Mouse (Mus musculus): ENCODE measurements around the gene Camkv. TPM values are rescaled to one million over a fixed set of nuclear protein-coding genes. Genes with fewer than 3 reads are reported as not detected.

Gene Camkv
- polyA plus RNA-seq, 1 experiment: 0.08 TPM

DNA sequence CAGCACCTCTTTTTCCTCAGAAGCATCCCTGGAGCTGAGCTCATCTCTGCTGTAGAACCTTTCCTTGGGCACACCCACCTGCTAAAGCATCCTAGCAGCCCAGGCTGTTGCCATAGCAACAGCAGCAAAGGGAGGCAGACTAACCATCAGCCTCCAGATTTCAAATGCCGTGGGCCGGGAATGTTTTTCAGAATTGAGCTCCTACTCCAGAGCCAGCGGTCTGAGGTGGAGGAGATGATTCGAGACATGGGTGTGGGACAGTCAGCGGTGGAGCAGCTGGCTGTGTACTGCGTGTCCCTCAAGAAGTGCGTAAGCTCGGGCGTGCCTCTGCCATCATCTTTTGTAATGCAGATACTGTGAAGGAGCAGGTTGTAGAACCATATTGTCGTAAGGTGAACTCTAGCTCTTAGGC is 25.9 kb downstream of the Camkv start:
- Histone ChIP-seq H3K4me3 (ENCODE audit: extremely low read depth, insufficient read depth, insufficient read length) (no peak overlapping the region), H3K27ac (ENCODE audit: insufficient read depth, low read length) (no peak overlapping the region), H3K27me3 (ENCODE audit: control insufficient read depth, insufficient read depth, low read length) (no peaks in the 10 kb centered on the region), H3K36me3 (ENCODE audit: control insufficient read depth, insufficient read depth, low read length) (0 out of 2 replicates have a peak, but pooled peaks cover 2% of the 10 kb centered on the region), H3K4me1 (ENCODE audit: control insufficient read depth, insufficient read depth, insufficient read length) (no peaks in the 10 kb centered on the region)
- 92% methylated on average over 10 of the region's 10 CpGs for WGBS
- no peak for DNase-seq (ENCODE audit: low read depth in 1 of 2, low spot score in 2 of 2)
- TF ChIP-seq POLR2A (IDR thresholded peaks at IDR 0.05; ENCODE audit: low read depth, low read length): no peak
- TF ChIP-seq CTCF (IDR thresholded peaks at IDR 0.05; ENCODE audit: extremely low read depth, insufficient read depth, insufficient read length, insufficient replicate concordance): no peak

DNA sequence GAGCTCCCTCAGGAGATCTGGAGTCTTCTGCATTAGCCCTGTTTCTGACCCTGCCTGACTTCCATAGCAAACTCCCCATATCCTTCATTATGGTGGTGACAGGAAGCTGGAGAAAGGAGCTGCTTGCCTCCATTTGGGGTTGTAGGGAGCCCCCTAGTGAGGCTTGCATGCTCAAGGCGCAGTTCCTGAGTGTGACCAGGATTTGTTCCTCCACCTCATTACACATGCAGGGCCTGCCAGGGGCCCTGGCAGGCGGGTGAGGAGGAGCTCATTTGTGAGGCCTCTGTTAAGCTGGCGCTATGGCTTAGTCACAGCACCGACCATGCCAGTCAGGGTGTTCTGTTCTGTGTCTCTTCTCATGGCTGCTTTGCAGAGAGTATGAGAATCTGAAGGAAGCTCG is 26.4 kb downstream of the Camkv start:
- 0 out of 2 replicates have a peak, but pooled peaks cover 2% of the 10 kb centered on the region for H3K36me3 ChIP-seq (ENCODE audit: control insufficient read depth, insufficient read depth, low read length)
- WGBS: 64% methylated on average over 5 of the region's 5 CpGs
- no peaks in the 10 kb centered on the region for H3K4me1 ChIP-seq (ENCODE audit: control insufficient read depth, insufficient read depth, insufficient read length)
- no peak overlapping the region for H3K27ac ChIP-seq (ENCODE audit: insufficient read depth, low read length)
- no peak overlapping the region for H3K4me3 ChIP-seq (ENCODE audit: extremely low read depth, insufficient read depth, insufficient read length)
- DNase-seq (ENCODE audit: low read depth in 1 of 2, low spot score in 2 of 2): no peak
- H3K27me3 ChIP-seq (ENCODE audit: control insufficient read depth, insufficient read depth, low read length): no peaks in the 10 kb centered on the region
- no peak for TF ChIP-seq POLR2A (IDR thresholded peaks at IDR 0.05; ENCODE audit: low read depth, low read length)
- no peak for TF ChIP-seq CTCF (IDR thresholded peaks at IDR 0.05; ENCODE audit: extremely low read depth, insufficient read depth, insufficient read length, insufficient replicate concordance)

DNA sequence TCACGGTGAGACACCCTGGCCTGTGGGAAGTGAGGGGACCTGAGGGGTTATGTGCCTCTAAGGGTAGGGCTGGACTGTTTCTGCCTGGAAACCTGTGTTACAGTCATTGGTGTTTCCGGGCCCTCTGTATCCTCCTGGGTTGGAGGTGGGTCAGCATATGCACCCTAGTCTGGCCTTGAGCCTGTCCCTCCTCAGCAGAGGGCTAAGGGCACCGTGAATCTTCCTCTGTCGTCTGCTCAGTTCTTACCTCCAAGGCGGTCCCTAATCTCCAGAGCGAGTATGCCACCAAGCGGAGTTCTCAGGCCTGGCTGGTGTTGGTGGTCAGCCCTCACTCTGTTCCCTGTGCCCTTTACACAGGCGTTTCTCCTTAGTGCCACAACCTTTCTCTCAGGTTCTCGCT is 27.4 kb downstream of the Camkv start:
- H3K36me3 ChIP-seq (ENCODE audit: control insufficient read depth, insufficient read depth, low read length): no peaks in the 10 kb centered on the region
- 93% methylated on average over 9 of the region's 9 CpGs for WGBS
- no peaks in the 10 kb centered on the region for H3K27me3 ChIP-seq (ENCODE audit: control insufficient read depth, insufficient read depth, low read length)
- no peak for DNase-seq (ENCODE audit: low read depth in 1 of 2, low spot score in 2 of 2)
- no peak overlapping the region for H3K27ac ChIP-seq (ENCODE audit: insufficient read depth, low read length)
- TF ChIP-seq POLR2A (IDR thresholded peaks at IDR 0.05; ENCODE audit: low read depth, low read length) (no peak), CTCF (IDR thresholded peaks at IDR 0.05; ENCODE audit: extremely low read depth, insufficient read depth, insufficient read length, insufficient replicate concordance) (no peak)
- no peaks in the 10 kb centered on the region for H3K4me1 ChIP-seq (ENCODE audit: control insufficient read depth, insufficient read depth, insufficient read length)
- no peak overlapping the region for H3K4me3 ChIP-seq (ENCODE audit: extremely low read depth, insufficient read depth, insufficient read length)

DNA sequence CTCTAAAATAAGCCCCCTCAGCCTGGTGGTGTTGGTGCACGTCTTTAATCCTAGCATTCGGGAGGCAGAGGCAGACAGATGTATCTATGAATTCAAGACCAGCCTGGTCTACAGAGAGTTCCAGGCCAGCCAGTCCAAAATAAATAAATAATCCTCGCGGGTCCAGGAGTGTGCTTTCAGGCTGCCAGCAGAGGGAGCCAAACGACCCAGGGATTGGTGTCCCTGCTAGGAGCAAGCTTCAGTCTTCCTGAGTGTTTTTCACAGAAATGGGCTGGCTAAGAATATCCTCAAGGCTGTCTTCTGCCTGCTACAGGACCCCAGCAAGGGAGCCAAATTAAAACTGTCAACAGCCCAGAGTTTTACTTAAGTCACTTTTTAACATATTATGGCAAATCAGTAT is 28.2 kb downstream of the Camkv start:
- no peak for TF ChIP-seq POLR2A (IDR thresholded peaks at IDR 0.05; ENCODE audit: low read depth, low read length)
- peak; percentile 98 for TF ChIP-seq CTCF (IDR thresholded peaks at IDR 0.05; ENCODE audit: extremely low read depth, insufficient read depth, insufficient read length, insufficient replicate concordance)
- WGBS: 18% methylated on average over 5 of the region's 5 CpGs
- DNase-seq (ENCODE audit: low read depth in 1 of 2, low spot score in 2 of 2): peak; percentile 55 to 75
- Histone ChIP-seq H3K4me3 (ENCODE audit: extremely low read depth, insufficient read depth, insufficient read length) (no peak overlapping the region), H3K27me3 (ENCODE audit: control insufficient read depth, insufficient read depth, low read length) (no peaks in the 10 kb centered on the region), H3K27ac (ENCODE audit: insufficient read depth, low read length) (no peak overlapping the region), H3K36me3 (ENCODE audit: control insufficient read depth, insufficient read depth, low read length) (no peaks in the 10 kb centered on the region), H3K4me1 (ENCODE audit: control insufficient read depth, insufficient read depth, insufficient read length) (no peaks in the 10 kb centered on the region)

- no peak overlapping the region for H3K27ac ChIP-seq (ENCODE audit: insufficient read depth, low read length)
- H3K27me3 ChIP-seq (ENCODE audit: control insufficient read depth, insufficient read depth, low read length): no peaks in the 10 kb centered on the region
- H3K36me3 ChIP-seq (ENCODE audit: control insufficient read depth, insufficient read depth, low read length): no peaks in the 10 kb centered on the region
- DNase-seq (ENCODE audit: low read depth in 1 of 2, low spot score in 2 of 2): no peak
- WGBS: 94% methylated on average over 9 of the region's 9 CpGs
- H3K4me3 ChIP-seq (ENCODE audit: extremely low read depth, insufficient read depth, insufficient read length): no peak overlapping the region
- no peak for TF ChIP-seq CTCF (IDR thresholded peaks at IDR 0.05; ENCODE audit: extremely low read depth, insufficient read depth, insufficient read length, insufficient replicate concordance)
- no peak for TF ChIP-seq POLR2A (IDR thresholded peaks at IDR 0.05; ENCODE audit: low read depth, low read length)
- no peaks in the 10 kb centered on the region for H3K4me1 ChIP-seq (ENCODE audit: control insufficient read depth, insufficient read depth, insufficient read length)
These were observed 29.2 kb downstream of the Camkv start for GRCm38 (mm10) chr9:107964681-107965080.

DNA sequence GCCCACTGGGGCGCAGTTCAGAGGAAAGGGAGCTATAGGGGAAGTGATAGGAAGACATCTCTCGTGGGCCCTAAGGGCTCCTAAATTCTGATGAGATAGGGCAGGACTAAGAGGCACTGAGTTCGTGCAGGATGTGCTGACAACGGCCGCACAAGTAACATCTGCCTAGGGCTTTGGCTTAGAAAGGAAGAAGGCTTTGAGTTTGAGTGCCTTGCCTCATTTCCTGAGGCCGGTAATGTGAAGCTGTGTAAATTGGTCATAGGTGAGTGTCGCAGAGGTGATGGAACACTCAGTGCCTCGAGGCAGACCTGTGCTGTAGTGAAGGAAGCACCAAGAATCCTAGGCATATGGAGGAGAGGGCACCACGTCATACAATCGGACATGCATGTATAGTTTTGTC is 31.2 kb downstream of the Camkv start:
- no peaks in the 10 kb centered on the region for H3K4me1 ChIP-seq (ENCODE audit: control insufficient read depth, insufficient read depth, insufficient read length)
- WGBS: 53% methylated on average over 10 of the region's 10 CpGs
- DNase-seq (ENCODE audit: low read depth in 1 of 2, low spot score in 2 of 2): no peak
- H3K27me3 ChIP-seq (ENCODE audit: control insufficient read depth, insufficient read depth, low read length): no peaks in the 10 kb centered on the region
- H3K27ac ChIP-seq (ENCODE audit: insufficient read depth, low read length): no peak overlapping the region
- TF ChIP-seq CTCF (IDR thresholded peaks at IDR 0.05; ENCODE audit: extremely low read depth, insufficient read depth, insufficient read length, insufficient replicate concordance) (no peak), POLR2A (IDR thresholded peaks at IDR 0.05; ENCODE audit: low read depth, low read length) (no peak)
- H3K36me3 ChIP-seq (ENCODE audit: control insufficient read depth, insufficient read depth, low read length): no peaks in the 10 kb centered on the region
- H3K4me3 ChIP-seq (ENCODE audit: extremely low read depth, insufficient read depth, insufficient read length): no peak overlapping the region

DNA sequence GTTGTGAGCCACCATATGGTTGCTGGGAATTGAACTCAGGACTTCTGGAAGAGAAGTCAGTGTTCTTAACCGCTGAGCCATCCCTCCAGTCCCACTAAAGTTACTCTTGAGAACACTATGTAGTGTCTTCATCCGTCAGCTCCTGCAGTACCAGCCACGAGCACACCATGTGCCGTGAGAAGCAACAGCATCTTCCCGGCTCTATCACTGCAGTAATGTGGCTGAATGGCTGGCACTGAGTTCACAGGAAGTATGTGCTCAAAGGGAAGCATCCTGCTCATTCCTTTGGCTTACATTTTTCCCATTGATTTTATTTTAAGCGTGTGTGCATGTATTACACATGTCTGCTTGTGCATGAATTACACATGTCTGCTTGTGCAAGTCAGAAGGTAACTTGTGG is 32.0 kb downstream of the Camkv start:
- H3K36me3 ChIP-seq (ENCODE audit: control insufficient read depth, insufficient read depth, low read length): no peaks in the 10 kb centered on the region
- H3K4me1 ChIP-seq (ENCODE audit: control insufficient read depth, insufficient read depth, insufficient read length): no peaks in the 10 kb centered on the region
- H3K27ac ChIP-seq (ENCODE audit: insufficient read depth, low read length): no peak overlapping the region
- no peaks in the 10 kb centered on the region for H3K27me3 ChIP-seq (ENCODE audit: control insufficient read depth, insufficient read depth, low read length)
- WGBS: 90% methylated on average over 6 of the region's 6 CpGs
- TF ChIP-seq CTCF (IDR thresholded peaks at IDR 0.05; ENCODE audit: extremely low read depth, insufficient read depth, insufficient read length, insufficient replicate concordance) (no peak), POLR2A (IDR thresholded peaks at IDR 0.05; ENCODE audit: low read depth, low read length) (no peak)
- DNase-seq (ENCODE audit: low read depth in 1 of 2, low spot score in 2 of 2): no peak
- H3K4me3 ChIP-seq (ENCODE audit: extremely low read depth, insufficient read depth, insufficient read length): no peak overlapping the region
